Mouse (Mus musculus): ENCODE measurements around the gene Rasgrp3. TPM values are rescaled to one million over a fixed set of nuclear protein-coding genes. Genes with fewer than 3 reads are reported as not detected.

Rasgrp3 gene
- total RNA-seq (2021) (10 to 100 TPM; 27.2 to 27.4 TPM), polyA plus RNA-seq (2012; rRNA removed) (10.4 and 28.1 TPM in 2 replicates)
- long read RNA-seq, full-length matches to known transcripts = 3 of 5 reads
- long read RNA-seq, partial matches to known transcripts = 1 of 5 reads
- long read RNA-seq, other reads (novel, unspliced or antisense) = 1 of 5 reads

GRCm38 (mm10) chr17:75435599-75435998 is at the start of gene Rasgrp3:
Rasgrp3 (plus strand) TSS chr17:75435896.
- TF ChIP-seq POLR2A (IDR thresholded peaks at IDR 0.05; ENCODE audit: insufficient read depth, low read depth, low read length) (peak; percentile 73; the same call in 1 of the 2 replicates), CTCF (IDR thresholded peaks at IDR 0.05) (no peak), EP300 (IDR thresholded peaks at IDR 0.05; ENCODE audit: insufficient read depth, low read depth, low read length) (peak; percentile 47; the same call in 1 of the 2 replicates)
- H3K79me2 ChIP-seq (replicated peaks; ENCODE audit: control insufficient read depth, insufficient read depth, low read length) = no peaks in the 10 kb centered on the region
- H3K36me3 ChIP-seq (ENCODE audit: control insufficient read depth, insufficient read depth, low read length) = no peaks in the 10 kb centered on the region
- peak within 1 kb of the TSS; percentile 75 for H3K9ac ChIP-seq (ENCODE audit: low read depth, low read length)
- no peaks in the 10 kb centered on the region for H3K27me3 ChIP-seq (ENCODE audit: control insufficient read depth, insufficient read depth, low read length)
- H3K4me3 ChIP-seq = peak within 1 kb of the TSS; percentile 52
- H3K27ac ChIP-seq = peak within 1 kb of the TSS; percentile 95
- WGBS = 19% methylated on average over 6 of the region's 6 CpGs
- peaks cover 10% of the 10 kb centered on the region for H3K4me1 ChIP-seq (ENCODE audit: control insufficient read depth, insufficient read depth, low read length)
- intact Hi-C loops (cut with DNase I) = loop anchor here (10.0 kb wide), 1 partner anchor 89 kb away; no protein-coding TSS in a partner anchor
- DNase-seq = peak in 1 of 2 experiments; percentile 65

GRCm38 (mm10) chr17:75388402-75388801 is 47.3 kb upstream of the Rasgrp3 start:
- 83% methylated on average over 4 of the region's 4 CpGs for WGBS
- TF ChIP-seq CTCF (IDR thresholded peaks at IDR 0.05) (peak; percentile 64), POLR2A (IDR thresholded peaks at IDR 0.05; ENCODE audit: insufficient read depth, low read depth, low read length) (no peak)
- no peaks in the 10 kb centered on the region for H3K36me3 ChIP-seq (ENCODE audit: control insufficient read depth, insufficient read depth, low read length)

GRCm38 (mm10) chr17:75390142-75390541 is 45.6 kb upstream of the Rasgrp3 start:
- no peak overlapping the region for H3K4me3 ChIP-seq
- intact Hi-C loops (cut with DNase I) = no loop called here
- H3K27ac ChIP-seq = no peak overlapping the region
- DNase-seq = no peak
- WGBS = 95% methylated on average over 10 of the region's 10 CpGs
- H3K27me3 ChIP-seq (ENCODE audit: control insufficient read depth, insufficient read depth, low read length) = no peaks in the 10 kb centered on the region
- H3K9ac ChIP-seq (ENCODE audit: low read depth, low read length) = no peak overlapping the region
- H3K4me1 ChIP-seq (ENCODE audit: control insufficient read depth, insufficient read depth, low read length) = no peaks in the 10 kb centered on the region
- TF ChIP-seq EP300 (IDR thresholded peaks at IDR 0.05; ENCODE audit: insufficient read depth, low read depth, low read length) = no peak
- no peak for TF ChIP-seq CTCF (IDR thresholded peaks at IDR 0.05)
- no peak for TF ChIP-seq POLR2A (IDR thresholded peaks at IDR 0.05; ENCODE audit: insufficient read depth, low read depth, low read length)
- no peaks in the 10 kb centered on the region for H3K79me2 ChIP-seq (replicated peaks; ENCODE audit: control insufficient read depth, insufficient read depth, low read length)
- no peaks in the 10 kb centered on the region for H3K36me3 ChIP-seq (ENCODE audit: control insufficient read depth, insufficient read depth, low read length)

More at GRCm38 (mm10) chr17:75388402-75388801, 47.3 kb upstream of the Rasgrp3 start:
- intact Hi-C loops (cut with DNase I) = no loop called here
- Histone ChIP-seq H3K4me3 (no peak overlapping the region), H3K4me1 (ENCODE audit: control insufficient read depth, insufficient read depth, low read length) (no peaks in the 10 kb centered on the region), H3K27ac (no peak overlapping the region), H3K79me2 (replicated peaks; ENCODE audit: control insufficient read depth, insufficient read depth, low read length) (no peaks in the 10 kb centered on the region), H3K27me3 (ENCODE audit: control insufficient read depth, insufficient read depth, low read length) (no peaks in the 10 kb centered on the region), H3K9ac (ENCODE audit: low read depth, low read length) (no peak overlapping the region)
- DNase-seq = no peak

- Histone ChIP-seq H3K36me3 (ENCODE audit: control insufficient read depth, insufficient read depth, low read length) (no peaks in the 10 kb centered on the region), H3K27ac (no peak overlapping the region), H3K4me3 (no peak overlapping the region), H3K27me3 (ENCODE audit: control insufficient read depth, insufficient read depth, low read length) (no peaks in the 10 kb centered on the region), H3K9ac (ENCODE audit: low read depth, low read length) (no peak overlapping the region), H3K79me2 (replicated peaks; ENCODE audit: control insufficient read depth, insufficient read depth, low read length) (no peaks in the 10 kb centered on the region), H3K4me1 (ENCODE audit: control insufficient read depth, insufficient read depth, low read length) (no peaks in the 10 kb centered on the region)
- TF ChIP-seq POLR2A (IDR thresholded peaks at IDR 0.05; ENCODE audit: insufficient read depth, low read depth, low read length) = no peak
- DNase-seq = no peak
- WGBS = 73% methylated on average over 6 of the region's 6 CpGs
- intact Hi-C loops (cut with DNase I) = no loop called here
These were observed 44.1 kb upstream of the Rasgrp3 start for GRCm38 (mm10) chr17:75391429-75392192.

GRCm38 (mm10) chr17:75406405-75406804 is 29.3 kb upstream of the Rasgrp3 start:
- TF ChIP-seq CTCF (IDR thresholded peaks at IDR 0.05) = peak; percentile 80
- no peak for TF ChIP-seq EP300 (IDR thresholded peaks at IDR 0.05; ENCODE audit: insufficient read depth, low read depth, low read length)
- no peak for TF ChIP-seq POLR2A (IDR thresholded peaks at IDR 0.05; ENCODE audit: insufficient read depth, low read depth, low read length)
- H3K9ac ChIP-seq (ENCODE audit: low read depth, low read length) = no peak overlapping the region
- H3K79me2 ChIP-seq (replicated peaks; ENCODE audit: control insufficient read depth, insufficient read depth, low read length) = no peaks in the 10 kb centered on the region
- WGBS = 35% methylated on average over 4 of the region's 4 CpGs
- intact Hi-C loops (cut with DNase I) = loop anchor here (10.0 kb wide), 1 partner anchor 128 kb away; no protein-coding TSS in a partner anchor
- peaks cover 3% of the 10 kb centered on the region; the same call in 1 of the 2 replicates for H3K4me1 ChIP-seq (ENCODE audit: control insufficient read depth, insufficient read depth, low read length)
- no peaks in the 10 kb centered on the region for H3K36me3 ChIP-seq (ENCODE audit: control insufficient read depth, insufficient read depth, low read length)
- DNase-seq = no peak
- no peak overlapping the region for H3K27ac ChIP-seq
- no peak overlapping the region for H3K4me3 ChIP-seq
- H3K27me3 ChIP-seq (ENCODE audit: control insufficient read depth, insufficient read depth, low read length) = no peaks in the 10 kb centered on the region

GRCm38 (mm10) chr17:75416861-75417260 is 18.8 kb upstream of the Rasgrp3 start:
- Histone ChIP-seq H3K27me3 (ENCODE audit: control insufficient read depth, insufficient read depth, low read length) (no peaks in the 10 kb centered on the region), H3K79me2 (replicated peaks; ENCODE audit: control insufficient read depth, insufficient read depth, low read length) (no peaks in the 10 kb centered on the region), H3K9ac (ENCODE audit: low read depth, low read length) (no peak overlapping the region), H3K4me1 (ENCODE audit: control insufficient read depth, insufficient read depth, low read length) (peaks cover 2% of the 10 kb centered on the region), H3K27ac (no peak overlapping the region), H3K4me3 (no peak overlapping the region), H3K36me3 (ENCODE audit: control insufficient read depth, insufficient read depth, low read length) (no peaks in the 10 kb centered on the region)
- 83% methylated on average over 3 of the region's 3 CpGs for WGBS
- intact Hi-C loops (cut with DNase I) = no loop called here
- no peak for DNase-seq
- TF ChIP-seq POLR2A (IDR thresholded peaks at IDR 0.05; ENCODE audit: insufficient read depth, low read depth, low read length) (no peak), EP300 (IDR thresholded peaks at IDR 0.05; ENCODE audit: insufficient read depth, low read depth, low read length) (no peak), CTCF (IDR thresholded peaks at IDR 0.05) (no peak)
